Comparison of ENCODE assay signal across 10 mouse cellular contexts in the genomic region with DNA sequence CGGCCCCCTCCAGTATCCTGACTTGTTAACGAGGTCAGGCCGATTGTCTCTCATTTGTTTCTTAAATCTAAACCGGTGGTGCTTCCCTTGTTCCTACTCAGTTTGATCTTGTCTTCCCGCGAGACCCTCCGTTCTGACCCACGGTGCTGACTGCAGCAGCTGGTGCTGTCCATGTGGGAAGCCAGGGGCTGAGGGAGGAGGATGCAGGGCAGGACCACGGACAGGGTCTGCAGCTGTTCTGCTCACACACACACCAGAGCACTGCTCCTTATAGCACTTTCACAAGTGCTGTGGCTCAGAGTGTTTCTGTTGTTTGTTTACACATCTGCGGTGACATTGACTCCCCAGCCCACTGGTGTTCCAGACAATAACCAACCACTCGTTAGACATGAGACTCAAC. TPM values are rescaled to one million over a fixed set of nuclear protein-coding genes. Genes with fewer than 3 reads are reported as not detected.
DNase-seq lines count a peak whose midpoint lies in the region; ATAC-seq and TF ChIP-seq lines count a peak whose summit lies in the region.
"Had no signal": no experiment of that assay in that cellular context is flagged by ENCODE, and none has a peak within 500 bp of the region (broad histone marks: within the 10 kb centered on the region; RNA-seq: fewer than 3 reads in every experiment).

No protein-coding gene starts in this region.

- TF ChIP-seq EP300 in lung, postnatal 0 days (IDR thresholded peaks at IDR 0.05), result no peak

- DNase-seq in lung, postnatal 0 days (ENCODE audit: low spot score), result peak; percentile 26
- no peak for DNase-seq in lung, postnatal 4 days
- peak; percentile 47 for DNase-seq in embryo, embryonic 11.5 days (ENCODE audit: low read depth, low spot score)
- DNase-seq in limb, embryonic 11.5 days (ENCODE audit: low spot score), result peak; percentile 77
- peak; percentile 59 for DNase-seq in retina, embryonic 14.5 days (ENCODE audit: low spot score)
- no peak for DNase-seq in right cerebral cortex, adult 18-20 months
- DNase-seq in urinary bladder, postnatal 36 days (ENCODE audit: low spot score in 2 of 2), result no peak

- no peaks in the 10 kb centered on the region for H3K9me3 ChIP-seq in lung, postnatal 0 days (ENCODE audit: low read length)
- no peaks in the 10 kb centered on the region for H3K9me3 ChIP-seq in limb, embryonic 11.5 days (ENCODE audit: control insufficient read depth, low read length)
- H3K9me3 ChIP-seq: embryonic facial prominence, embryonic 15.5 days had no signal

- H3K36me3 ChIP-seq in lung, postnatal 0 days (ENCODE audit: insufficient read depth, low read length), result no peaks in the 10 kb centered on the region
- H3K36me3 ChIP-seq in limb, embryonic 11.5 days (ENCODE audit: control insufficient read depth, insufficient read depth, low read length), result no peaks in the 10 kb centered on the region
- H3K36me3 ChIP-seq: embryonic facial prominence, embryonic 15.5 days had no signal

- peaks cover 33% of the 10 kb centered on the region for H3K27me3 ChIP-seq in lung, postnatal 0 days (replicated peaks; ENCODE audit: insufficient read depth, low read length)
- peaks cover 38% of the 10 kb centered on the region for H3K27me3 ChIP-seq in limb, embryonic 11.5 days (ENCODE audit: control insufficient read depth, insufficient read depth, low read length)

- TF ChIP-seq CTCF in lung, postnatal 0 days (IDR thresholded peaks at IDR 0.05), result no peak

- H3K9ac ChIP-seq in lung, postnatal 0 days (replicated peaks; ENCODE audit: low read depth), result no peak overlapping the region
- no peak overlapping the region for H3K9ac ChIP-seq in limb, embryonic 11.5 days (ENCODE audit: low read length)
- H3K9ac ChIP-seq: embryonic facial prominence, embryonic 15.5 days had no signal

- H3K4me1 ChIP-seq in lung, postnatal 0 days (ENCODE audit: insufficient read depth, low read depth, low read length), result peaks cover 4% of the 10 kb centered on the region; the same call in 1 of the 2 replicates
- H3K4me1 ChIP-seq in limb, embryonic 11.5 days (ENCODE audit: control insufficient read depth, insufficient read depth, low read length), result 0 out of 2 replicates have a peak, but pooled peaks cover 5% of the 10 kb centered on the region

- no peak overlapping the region for H3K4me3 ChIP-seq in lung, postnatal 0 days (ENCODE audit: low read depth, low read length)
- no peak overlapping the region for H3K4me3 ChIP-seq in limb, embryonic 11.5 days (ENCODE audit: low read depth, low read length)
- H3K4me3 ChIP-seq: embryonic facial prominence, embryonic 15.5 days had no signal

- no peak overlapping the region for H3K27ac ChIP-seq in lung, postnatal 0 days (ENCODE audit: low read length)
- no peak overlapping the region for H3K27ac ChIP-seq in limb, embryonic 11.5 days (replicated peaks; ENCODE audit: low read depth, low read length)
- H3K27ac ChIP-seq: embryonic facial prominence, embryonic 15.5 days; macrophage had no signal

- H3K4me2 ChIP-seq in lung, postnatal 0 days (replicated peaks; ENCODE audit: low read depth, low read length), result no peak overlapping the region
- no peak overlapping the region for H3K4me2 ChIP-seq in limb, embryonic 11.5 days (ENCODE audit: low read depth, severe bottlenecking)
- H3K4me2 ChIP-seq: embryonic facial prominence, embryonic 15.5 days had no signal

- 26% methylated on average over 11 of the region's 11 CpGs for whole genome bisulfite sequencing in lung, postnatal 0 days
- 36% methylated on average over 11 of the region's 11 CpGs for WGBS in limb, embryonic 11.5 days

- ATAC-seq in lung, postnatal 0 days, result no peak
- no peak for ATAC-seq in limb, embryonic 11.5 days (ENCODE audit: insufficient number of reproducible peaks, low FRiP score, low TSS enrichment, low read depth)
- ATAC-seq in erythroblast, adult 5-6 weeks (replicated peaks; ENCODE audit: low FRiP score, poor library complexity, severe bottlenecking), result no peak

RNA-seq across cellular contexts. Expression of gene Rab11fip4, which starts 2.5 kb away (rescaled TPM):
- 0.74 and 1.1 TPM in 2 replicates for polyA plus RNA-seq in lung, postnatal 0 days (2015; fragmentation: Nextera tagmentation; extraction: Ambion mirVana)
- 10.7 and 12.2 TPM in 2 replicates for polyA plus RNA-seq in limb, embryonic 11.5 days (2014; fragmentation: Nextera tagmentation; extraction: Ambion mirVana)
- total RNA-seq in erythroblast, adult 5-6 weeks (2015; ENCODE audit: low replicate concordance), result 1.0 and 1.5 TPM in 2 replicates
- 2.5 and 2.9 TPM in 2 replicates for total RNA-seq in erythroblast, adult 5-6 weeks (2017; ENCODE audit: low replicate concordance)

Comparison
In these comparisons a context has a peak if more than half of its experiments do, and no peak if none do; other contexts are left out.
1. DNase-seq: peak in lung, postnatal 0 days (single experiment), embryo, embryonic 11.5 days (single experiment), limb, embryonic 11.5 days (single experiment) and retina, embryonic 14.5 days (single experiment); none in lung, postnatal 4 days (0 of 2), right cerebral cortex, adult 18-20 months (single experiment) and urinary bladder, postnatal 36 days (0 of 2).